Mouse (Mus musculus) thymus, adult 2 months (tissue): ENCODE results near the gene Arf5. TPM values are rescaled to one million over a fixed set of nuclear protein-coding genes. Genes with fewer than 3 reads are reported as not detected.

Experiments
- DNase-seq: peaks from one replicate; pipeline ENCODE4 v3.0.0; 2021
- H3K27ac ChIP-seq: fragments of 200-500 bp; 2 replicates; pipeline ENCODE4 v1.5.1; 2012; ENCODE audit warnings: low read length, control low read depth; ENCODE audit not compliant: control insufficient read depth, insufficient read depth
- H3K27me3 ChIP-seq: fragments of 200-500 bp; 2 replicates; pipeline ENCODE4 v1.6.1; 2012; ENCODE audit warnings: mild to moderate bottlenecking, low read length, moderate library complexity, mixed read lengths; ENCODE audit not compliant: control insufficient read depth, insufficient read depth
- H3K36me3 ChIP-seq: fragments of 200-500 bp; 2 replicates; pipeline ENCODE4 v1.6.1; 2012; ENCODE audit warnings: mild to moderate bottlenecking, low read length, moderate library complexity; ENCODE audit not compliant: control insufficient read depth, insufficient read depth
- H3K4me1 ChIP-seq: fragments of 200-500 bp; replicated peaks from 2 replicates; pipeline ENCODE4 v1.6.1; 2012; ENCODE audit warnings: low read length; ENCODE audit not compliant: control insufficient read depth, insufficient read depth
- H3K4me3 ChIP-seq: fragments of 200-500 bp; 2 replicates; pipeline ENCODE4 v1.5.1; 2012; ENCODE audit warnings: mild to moderate bottlenecking, low read length, control low read depth, moderate library complexity; ENCODE audit not compliant: control insufficient read depth, insufficient read depth
- CTCF ChIP-seq: fragments of 200-500 bp; IDR thresholded peaks from 2 replicates; pipeline ENCODE4 v1.5.1; 2012; ENCODE audit warnings: mild to moderate bottlenecking, control low read depth, low read length, moderate library complexity, borderline replicate concordance; ENCODE audit not compliant: control insufficient read depth, poor library complexity, insufficient read depth; ENCODE audit errors: extremely low read depth
- POLR2A ChIP-seq: fragments of 200-500 bp; IDR thresholded peaks from 2 replicates; pipeline ENCODE4 v1.6.1; 2012; ENCODE audit warnings: mild to moderate bottlenecking, low read length, control low read depth, moderate library complexity; ENCODE audit not compliant: control insufficient read depth, poor library complexity, insufficient read depth; ENCODE audit errors: extremely low read depth
- WGBS: fragments of 180-500 bp; shearing (Covaris S2); methylation state at CpG from one replicate; pipeline ENCODE4 v1.1.7; 2018; 5-methylcytosine and 5-hydroxymethylcytosine counted together
- polyA plus RNA-seq: library from polyadenylated mRNA; depleted of rRNA; stranded (reverse); fragments of >200 nt; gene quantifications from 2 replicates; pipeline ENCODE4 v1.2.3, GENCODE M21; 2012

Arf5 gene
- polyA plus RNA-seq, 1 experiment, result 595 TPM

DNA sequence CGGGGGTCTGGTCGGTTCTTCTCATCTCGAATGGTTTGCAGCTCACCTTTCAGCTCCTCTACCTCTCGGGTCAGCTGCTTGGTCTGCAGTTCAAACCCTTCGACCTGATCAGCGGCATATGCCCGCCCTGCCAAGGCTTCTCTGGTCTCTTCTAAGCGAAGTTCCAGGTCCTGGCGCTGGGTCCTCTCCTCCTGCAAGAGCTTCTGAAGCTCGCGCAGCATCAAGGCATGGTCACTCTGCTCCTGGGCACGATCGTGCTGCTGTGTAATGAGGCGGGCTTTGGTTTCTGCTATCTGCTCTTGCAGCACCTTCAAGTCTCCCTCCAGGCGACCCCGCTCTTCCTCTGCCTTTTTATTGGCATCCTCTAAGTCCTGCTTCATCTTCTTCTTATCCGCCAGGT, 3.0 kb upstream of the Arf5 start:
- 88% methylated on average over 17 of the region's 17 CpGs for WGBS
- Histone ChIP-seq H3K36me3 (peaks cover 26% of the 10 kb centered on the region), H3K27me3 (no peaks in the 10 kb centered on the region), H3K4me1 (peaks cover 22% of the 10 kb centered on the region), H3K27ac (no peak overlapping the region), H3K4me3 (no peak overlapping the region)
- DNase-seq, result no peak
- TF ChIP-seq CTCF (no peak), POLR2A (no peak)

DNA sequence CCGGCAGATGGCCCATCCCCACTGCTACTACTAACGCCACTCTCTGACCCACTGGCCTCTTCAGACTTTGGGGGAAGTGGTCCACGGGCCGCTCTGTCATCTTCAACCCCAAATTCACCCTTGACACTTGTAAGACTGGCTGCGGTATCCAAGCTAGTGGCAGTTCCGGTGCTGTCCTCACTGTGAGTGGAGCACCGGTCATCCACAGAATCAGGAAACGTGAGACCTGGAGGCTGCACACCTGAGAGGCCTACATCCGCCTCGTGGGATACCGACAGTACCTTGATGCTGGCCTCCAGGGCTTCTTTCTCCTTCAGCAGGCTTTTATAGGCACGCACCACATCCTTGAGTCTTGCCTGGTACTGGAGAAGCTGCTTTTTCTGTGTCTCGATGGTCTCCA, 2.5 kb upstream of the Arf5 start:
- Histone ChIP-seq H3K4me1 (peaks cover 22% of the 10 kb centered on the region), H3K36me3 (peaks cover 25% of the 10 kb centered on the region)

DNA sequence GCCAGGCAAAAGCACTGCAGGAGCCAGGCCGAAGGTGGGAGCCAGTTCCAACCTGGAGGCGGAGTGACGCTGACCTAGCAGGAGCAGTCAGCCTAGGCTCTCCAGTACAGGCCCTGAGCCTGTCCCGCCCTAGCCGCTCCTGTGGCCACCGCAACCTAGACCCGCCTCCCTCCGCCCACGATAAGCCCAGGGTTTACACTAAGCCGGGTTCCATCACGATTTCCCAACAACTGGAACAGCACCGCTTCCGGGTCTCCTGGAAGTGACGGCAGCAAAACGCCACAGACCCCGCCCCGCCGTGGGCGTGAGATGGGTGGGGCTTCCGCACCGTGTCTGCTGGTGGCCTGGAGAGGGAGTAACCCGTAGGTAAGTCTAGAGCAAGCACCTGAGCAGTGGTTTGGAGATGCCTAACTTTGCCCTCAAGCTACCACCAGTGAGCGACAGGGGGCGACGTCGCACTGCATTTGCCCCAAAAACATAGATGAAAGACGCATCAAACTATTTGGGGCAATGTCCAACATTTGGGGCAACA, 1.8 kb upstream of the Arf5 start:
- Histone ChIP-seq H3K27me3 (no peaks in the 10 kb centered on the region), H3K36me3 (peaks cover 25% of the 10 kb centered on the region), H3K4me1 (peaks cover 28% of the 10 kb centered on the region), H3K4me3 (peak overlapping the region; percentile 96), H3K27ac (no peak overlapping the region)
- TF ChIP-seq POLR2A, result peak; percentile 50; the same call in 1 of the 2 replicates
- peak; percentile 80 for TF ChIP-seq CTCF
- 2% methylated on average over 27 of the region's 27 CpGs for WGBS
- DNase-seq, result peak; percentile 96

More for the DNA sequence above, 2.5 kb upstream of the Arf5 start:
- Histone ChIP-seq H3K4me3 (peak overlapping the region; percentile 96), H3K27ac (no peak overlapping the region), H3K27me3 (no peaks in the 10 kb centered on the region)
- no peak for DNase-seq
- 56% methylated on average over 13 of the region's 13 CpGs for WGBS
- TF ChIP-seq POLR2A (no peak), CTCF (no peak)

DNA sequence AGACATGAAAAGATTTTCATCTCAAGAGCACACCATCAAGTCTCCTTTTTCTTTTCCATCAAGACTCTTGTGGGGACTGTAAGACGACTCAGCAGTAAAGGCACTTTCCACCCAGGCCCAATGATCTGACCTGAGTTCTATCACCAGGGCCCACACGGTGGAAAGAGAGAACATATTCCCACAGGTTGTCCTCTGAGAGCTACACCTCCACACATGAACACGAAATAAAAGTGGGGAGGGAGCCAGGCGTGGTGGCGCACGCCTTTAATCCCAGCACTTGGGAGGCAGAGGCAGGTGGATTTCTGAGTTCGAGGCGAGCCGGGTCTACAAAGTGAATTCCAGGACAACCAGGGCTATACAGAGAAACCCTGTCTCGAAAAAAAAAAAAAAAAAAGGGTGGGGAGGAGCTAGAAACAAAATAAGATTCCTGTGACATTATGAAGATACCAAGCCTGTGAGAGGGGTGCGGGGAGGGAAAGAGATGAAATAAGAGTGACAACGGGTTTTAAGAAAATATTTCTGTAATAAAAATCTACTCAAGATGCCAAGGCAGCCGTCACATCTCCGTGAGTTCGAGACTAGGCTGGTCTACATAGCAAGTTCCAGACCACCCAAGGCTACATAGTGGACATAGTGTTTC, 589 bp upstream of the Arf5 start:
- H3K4me1 ChIP-seq, result peaks cover 34% of the 10 kb centered on the region

DNA sequence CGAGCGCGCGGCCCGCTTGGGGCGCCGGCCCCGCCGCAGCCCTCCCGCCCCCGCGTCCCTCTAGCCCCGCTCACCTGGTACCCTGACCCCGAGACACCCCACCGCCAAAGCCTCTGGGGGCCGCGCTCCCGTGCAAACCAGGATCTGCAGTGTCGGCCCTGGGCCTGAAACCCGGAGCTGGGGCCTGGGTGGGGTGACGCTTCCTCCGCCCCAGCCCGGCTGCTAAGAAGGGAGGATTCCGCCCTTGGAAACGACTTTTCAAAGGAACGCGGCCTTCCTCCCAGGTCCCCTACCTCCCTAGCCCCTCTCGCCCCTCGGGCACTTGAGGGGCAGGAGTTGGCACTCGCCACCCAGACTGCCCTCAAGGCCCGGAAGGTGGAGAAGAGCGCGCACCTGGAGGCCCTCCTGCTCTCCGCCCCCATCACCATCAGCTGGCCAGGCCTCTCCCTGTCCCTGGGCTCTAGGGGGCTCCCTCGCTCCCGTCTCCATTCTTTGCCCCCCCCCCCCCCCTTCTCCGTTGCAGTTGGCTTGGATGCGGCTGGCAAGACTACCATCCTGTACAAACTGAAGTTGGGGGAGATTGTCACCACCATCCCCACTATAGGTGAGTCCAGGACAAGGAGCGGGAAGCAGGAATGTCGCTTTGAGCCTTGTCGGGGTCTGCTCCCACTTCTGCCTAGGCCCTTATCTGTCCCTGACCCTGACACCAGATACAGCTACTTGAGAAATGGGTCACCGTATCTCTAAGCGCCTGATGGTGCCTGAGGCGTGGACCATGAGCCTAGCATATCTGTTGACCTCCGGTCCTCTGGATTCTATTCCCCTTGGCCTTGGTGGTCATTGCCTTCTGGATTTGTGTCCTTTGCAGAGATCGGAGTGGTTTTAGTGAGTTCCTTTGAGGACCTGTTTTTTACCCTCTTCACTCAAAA, 671 bp downstream of the Arf5 start:
- 17% methylated on average over 43 of the region's 46 CpGs for WGBS
- H3K27ac ChIP-seq, result no peak overlapping the region
- peak overlapping the region; percentile 74 for H3K4me3 ChIP-seq
- no peaks in the 10 kb centered on the region for H3K27me3 ChIP-seq
- H3K4me1 ChIP-seq, result peaks cover 34% of the 10 kb centered on the region
- 0 out of 2 replicates have a peak, but pooled peaks have one; percentile 38 for TF ChIP-seq CTCF
- no peak for TF ChIP-seq POLR2A
- peak; percentile 57 for DNase-seq
- peaks cover 5% of the 10 kb centered on the region; the same call in 1 of the 2 replicates for H3K36me3 ChIP-seq

More for the DNA sequence above, 589 bp upstream of the Arf5 start:
- WGBS, result 76% methylated on average over 15 of the region's 15 CpGs
- no peak overlapping the region for H3K4me3 ChIP-seq
- H3K27ac ChIP-seq, result peak overlapping the region; percentile 55; the same call in 1 of the 2 replicates
- DNase-seq, result no peak
- no peaks in the 10 kb centered on the region for H3K27me3 ChIP-seq
- TF ChIP-seq CTCF (no peak), POLR2A (no peak)
- peaks cover 17% of the 10 kb centered on the region for H3K36me3 ChIP-seq

DNA sequence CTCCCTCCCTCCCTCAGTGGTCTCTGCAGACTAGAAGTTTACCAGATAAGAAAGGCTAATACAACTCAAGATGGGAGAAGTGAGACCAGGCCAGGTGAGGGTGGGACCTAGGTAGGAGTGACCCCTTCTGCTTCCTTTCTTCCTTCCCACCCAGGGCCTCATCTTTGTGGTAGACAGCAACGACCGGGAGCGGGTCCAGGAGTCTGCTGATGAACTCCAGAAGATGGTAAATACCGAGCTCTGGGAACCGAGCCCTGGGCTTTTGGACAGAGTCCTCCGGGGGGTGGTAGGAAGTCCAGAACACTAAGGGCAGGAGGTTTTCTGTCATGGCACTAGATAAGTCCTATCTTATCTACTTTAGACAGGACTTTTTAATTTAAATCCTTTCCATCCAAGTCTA, 1.7 kb downstream of the Arf5 start:
- TF ChIP-seq CTCF (no peak), POLR2A (no peak)
- no peak overlapping the region for H3K4me3 ChIP-seq
- DNase-seq, result no peak
- peaks cover 34% of the 10 kb centered on the region for H3K4me1 ChIP-seq
- peaks cover 5% of the 10 kb centered on the region; the same call in 1 of the 2 replicates for H3K36me3 ChIP-seq
- 95% methylated on average over 6 of the region's 6 CpGs for WGBS
- H3K27ac ChIP-seq, result no peak overlapping the region
- H3K27me3 ChIP-seq, result no peaks in the 10 kb centered on the region
